Mouse (Mus musculus) midbrain, embryonic 13.5 days (tissue): ENCODE measurements around the gene 2900026A02Rik. TPM values are rescaled to one million over a fixed set of nuclear protein-coding genes. Genes with fewer than 3 reads are reported as not detected.

Experiments
- ATAC-seq: fragments of 200-750 bp; cut with Nextera tagmentation; 2 replicates; pipeline ENCODE4 v1.8.0; 2017; ENCODE audit warnings: mild to moderate bottlenecking, moderate TSS enrichment, moderate library complexity
- H3K27ac ChIP-seq: fragments of 300-500 bp; sonication (generic); 2 replicates; pipeline ENCODE4 v1.5.1; 2015; ENCODE audit warnings: inconsistent platforms, mild to moderate bottlenecking, moderate library complexity
- H3K27me3 ChIP-seq: fragments of 300-500 bp; sonication (generic); 2 replicates; pipeline ENCODE4 v1.6.1; 2015; ENCODE audit warnings: mild to moderate bottlenecking, inconsistent platforms
- H3K36me3 ChIP-seq: fragments of 300-500 bp; sonication (generic); 2 replicates; pipeline ENCODE4 v1.6.1; 2015; ENCODE audit warnings: mild to moderate bottlenecking, inconsistent platforms
- H3K4me1 ChIP-seq: fragments of 300-500 bp; sonication (generic); replicated peaks from 2 replicates; pipeline ENCODE4 v1.6.1; 2015; ENCODE audit warnings: inconsistent platforms
- H3K4me2 ChIP-seq: fragments of 300-500 bp; sonication (generic); replicated peaks from 2 replicates; pipeline ENCODE4 v1.6.1; 2015; ENCODE audit warnings: moderate library complexity, mild to moderate bottlenecking, inconsistent platforms
- H3K4me3 ChIP-seq: fragments of 300-500 bp; sonication (generic); replicated peaks from 2 replicates; pipeline ENCODE4 v1.5.1; 2015; ENCODE audit warnings: mild to moderate bottlenecking, inconsistent platforms
- H3K9ac ChIP-seq: fragments of 300-500 bp; sonication (generic); replicated peaks from 2 replicates; pipeline ENCODE4 v1.6.1; 2015; ENCODE audit warnings: mild to moderate bottlenecking, inconsistent platforms
- H3K9me3 ChIP-seq: fragments of 300-500 bp; sonication (generic); 2 replicates; pipeline ENCODE4 v1.6.1; 2016; ENCODE audit warnings: mild to moderate bottlenecking, inconsistent platforms
- WGBS: fragments of 180-500 bp; shearing (Covaris S2); methylation state at CpG from one replicate; pipeline ENCODE4 v1.1.7; 2015; 5-methylcytosine and 5-hydroxymethylcytosine counted together
- polyA plus RNA-seq: library from polyadenylated mRNA; unstranded; fragments of >200 nt; fragmentation: Nextera tagmentation; extraction: Ambion mirVana; gene quantifications from 2 replicates; pipeline ENCODE4 v1.2.1, GENCODE M21; 2015

2900026A02Rik gene
- polyA plus RNA-seq, 1 experiment from 2014 or later: 2.7 TPM

DNA sequence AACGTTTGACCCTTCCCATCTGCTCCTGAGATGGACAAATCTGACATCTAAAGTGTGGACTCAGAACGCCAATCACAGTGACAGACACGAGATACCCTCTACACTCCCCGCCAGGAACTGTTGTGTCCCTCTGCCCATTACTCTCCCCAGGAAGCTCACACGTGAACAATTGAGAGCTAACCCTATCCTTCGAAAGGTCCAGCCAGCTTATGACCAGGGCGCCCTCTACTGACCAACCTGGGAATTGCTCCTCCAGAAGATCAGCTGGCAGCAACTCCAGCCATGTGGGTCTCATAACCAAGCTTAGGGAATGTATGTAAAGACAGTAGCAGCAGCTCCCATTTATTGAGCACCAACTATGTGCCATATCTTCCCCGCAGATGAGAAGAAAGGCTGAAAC is 65.9 kb downstream of the 2900026A02Rik start:
- ATAC-seq: no peak; the same call in 1 of the 2 replicates
- Histone ChIP-seq H3K36me3 (no peaks in the 10 kb centered on the region), H3K9me3 (no peaks in the 10 kb centered on the region), H3K4me1 (peaks cover 31% of the 10 kb centered on the region), H3K4me2 (no peak overlapping the region), H3K4me3 (no peak overlapping the region), H3K9ac (no peak overlapping the region), H3K27ac (no peak overlapping the region), H3K27me3 (no peaks in the 10 kb centered on the region)
- 4% methylated on average over 8 of the region's 8 CpGs for whole genome bisulfite sequencing

GRCm38 (mm10) chr5:113154441-113154840 is 66.6 kb downstream of the 2900026A02Rik start:
- H3K9ac ChIP-seq: no peak overlapping the region
- no peaks in the 10 kb centered on the region for H3K27me3 ChIP-seq
- no peaks in the 10 kb centered on the region for H3K36me3 ChIP-seq
- no peaks in the 10 kb centered on the region for H3K9me3 ChIP-seq
- H3K27ac ChIP-seq: no peak overlapping the region
- ATAC-seq: no peak
- peaks cover 31% of the 10 kb centered on the region for H3K4me1 ChIP-seq
- 84% methylated on average over 5 of the region's 5 CpGs for WGBS
- no peak overlapping the region for H3K4me2 ChIP-seq
- H3K4me3 ChIP-seq: no peak overlapping the region

- WGBS: 83% methylated on average over 5 of the region's 5 CpGs
- ATAC-seq: no peak
- no peak overlapping the region for H3K4me3 ChIP-seq
- 0 out of 2 replicates have a peak overlapping the region, but pooled peaks have one; percentile 33 for H3K9ac ChIP-seq
- H3K27me3 ChIP-seq: no peaks in the 10 kb centered on the region
- H3K4me1 ChIP-seq: peaks cover 33% of the 10 kb centered on the region
- H3K9me3 ChIP-seq: no peaks in the 10 kb centered on the region
- H3K36me3 ChIP-seq: no peaks in the 10 kb centered on the region
- no peak overlapping the region for H3K4me2 ChIP-seq
- H3K27ac ChIP-seq: 0 out of 2 replicates have a peak overlapping the region, but pooled peaks have one; percentile 31
These were observed 67.6 kb downstream of the 2900026A02Rik start for GRCm38 (mm10) chr5:113153508-113153830.

DNA sequence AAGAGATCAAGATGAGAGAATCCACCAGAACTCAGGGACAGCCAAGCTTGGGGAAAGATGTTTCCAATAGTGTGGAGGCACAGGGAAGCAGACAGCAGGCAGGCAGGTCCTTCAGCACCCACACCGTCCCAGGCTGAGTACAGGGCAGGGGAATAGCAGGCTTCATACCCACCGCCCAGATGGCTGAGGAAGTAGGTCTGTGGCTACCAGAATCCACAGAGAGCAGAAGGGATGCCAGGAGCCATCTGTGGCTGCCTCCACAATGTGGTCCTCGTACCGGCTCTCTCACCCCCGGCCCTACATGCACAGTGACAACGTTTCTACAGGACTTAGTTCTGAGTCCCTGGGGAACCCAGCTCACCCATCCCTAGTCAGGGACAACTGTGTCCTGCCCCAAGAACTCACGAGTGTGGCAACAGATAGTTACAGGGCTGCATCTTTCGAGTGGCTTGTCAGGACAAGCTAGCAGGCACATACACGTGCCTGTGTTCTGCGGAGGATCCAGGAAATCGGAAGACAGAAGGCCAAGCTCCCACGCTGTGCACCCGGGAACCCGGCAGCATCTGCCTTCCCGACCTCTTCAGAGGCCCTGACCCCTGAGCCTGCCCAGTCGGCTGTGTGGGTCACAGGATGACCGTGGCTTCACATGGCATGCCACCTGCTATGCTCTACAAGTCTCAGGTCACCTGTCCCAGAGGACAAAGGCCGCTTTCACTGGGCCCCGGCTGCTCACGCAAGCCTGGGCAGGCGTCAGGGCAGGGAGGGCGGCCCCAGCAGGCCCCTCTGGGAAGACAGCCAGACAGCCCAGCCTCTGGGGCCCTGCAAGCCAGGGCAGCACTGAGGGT is 68.2 kb downstream of the 2900026A02Rik start:
- no peak overlapping the region for H3K4me3 ChIP-seq
- H3K9ac ChIP-seq: 0 out of 2 replicates have a peak overlapping the region, but pooled peaks have one; percentile 33
- no peak for ATAC-seq
- H3K36me3 ChIP-seq: no peaks in the 10 kb centered on the region
- H3K4me1 ChIP-seq: peaks cover 35% of the 10 kb centered on the region
- H3K27ac ChIP-seq: 0 out of 2 replicates have a peak overlapping the region, but pooled peaks have one; percentile 31
- H3K9me3 ChIP-seq: no peaks in the 10 kb centered on the region
- no peaks in the 10 kb centered on the region for H3K27me3 ChIP-seq
- H3K4me2 ChIP-seq: no peak overlapping the region
- 58% methylated on average over 22 of the region's 22 CpGs for WGBS

GRCm38 (mm10) chr5:113151554-113152103 is 69.4 kb downstream of the 2900026A02Rik start:
- peak; percentile 19; the same call in 1 of the 2 replicates for ATAC-seq
- H3K36me3 ChIP-seq: no peaks in the 10 kb centered on the region
- no peak overlapping the region; the same call in 1 of the 2 replicates for H3K9ac ChIP-seq
- no peaks in the 10 kb centered on the region for H3K9me3 ChIP-seq
- no peaks in the 10 kb centered on the region for H3K27me3 ChIP-seq
- peaks cover 35% of the 10 kb centered on the region for H3K4me1 ChIP-seq
- WGBS: 44% methylated on average over 11 of the region's 11 CpGs
- no peak overlapping the region for H3K4me2 ChIP-seq
- no peak overlapping the region for H3K4me3 ChIP-seq
- peak overlapping the region; percentile 54 for H3K27ac ChIP-seq

GRCm38 (mm10) chr5:113150871-113151553 is 70.0 kb downstream of the 2900026A02Rik start:
- Histone ChIP-seq H3K9me3 (no peaks in the 10 kb centered on the region), H3K4me2 (no peak overlapping the region), H3K4me3 (no peak overlapping the region), H3K36me3 (no peaks in the 10 kb centered on the region), H3K27ac (peak overlapping the region; percentile 54), H3K4me1 (peaks cover 35% of the 10 kb centered on the region), H3K9ac (no peak overlapping the region; the same call in 1 of the 2 replicates), H3K27me3 (no peaks in the 10 kb centered on the region)
- WGBS: 72% methylated on average over 9 of the region's 9 CpGs
- ATAC-seq: no peak

- peaks cover 41% of the 10 kb centered on the region for H3K4me1 ChIP-seq
- no peaks in the 10 kb centered on the region for H3K36me3 ChIP-seq
- H3K4me2 ChIP-seq: no peak overlapping the region
- H3K4me3 ChIP-seq: no peak overlapping the region
- H3K27me3 ChIP-seq: no peaks in the 10 kb centered on the region
- no peak for ATAC-seq
- H3K9me3 ChIP-seq: no peaks in the 10 kb centered on the region
- 69% methylated on average over 7 of the region's 7 CpGs for whole genome bisulfite sequencing
- H3K9ac ChIP-seq: no peak overlapping the region
- H3K27ac ChIP-seq: no peak overlapping the region
These were observed 72.0 kb downstream of the 2900026A02Rik start for GRCm38 (mm10) chr5:113149052-113149451.

DNA sequence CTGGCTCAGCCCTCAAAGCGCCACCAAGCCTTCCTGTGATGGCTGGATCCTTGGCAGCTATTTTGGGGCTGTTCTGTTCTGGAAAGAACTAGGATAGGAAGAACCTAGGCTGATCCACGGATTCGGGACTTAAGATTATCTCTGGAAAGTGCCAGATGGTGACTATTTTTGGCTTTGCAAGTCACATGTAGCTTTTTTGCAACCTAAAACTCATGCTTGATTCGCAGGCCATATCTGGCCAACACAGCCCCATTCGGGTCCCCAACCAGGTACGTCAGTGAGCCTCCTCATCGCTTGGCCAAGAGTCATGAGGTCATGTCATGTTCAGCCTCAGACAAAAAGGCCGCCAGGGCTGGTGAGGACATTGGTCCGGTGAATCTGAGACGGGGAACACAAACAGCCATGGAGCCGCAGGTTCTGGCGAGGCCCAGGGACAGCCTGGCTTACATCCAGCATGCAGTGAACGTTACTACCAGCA is 73.0 kb downstream of the 2900026A02Rik start:
- no peaks in the 10 kb centered on the region for H3K27me3 ChIP-seq
- H3K4me2 ChIP-seq: no peak overlapping the region
- no peak overlapping the region for H3K4me3 ChIP-seq
- ATAC-seq: no peak
- H3K9me3 ChIP-seq: no peaks in the 10 kb centered on the region
- WGBS: 88% methylated on average over 13 of the region's 13 CpGs
- no peak overlapping the region for H3K27ac ChIP-seq
- H3K36me3 ChIP-seq: no peaks in the 10 kb centered on the region
- H3K9ac ChIP-seq: no peak overlapping the region
- peaks cover 35% of the 10 kb centered on the region for H3K4me1 ChIP-seq

- Histone ChIP-seq H3K4me3 (no peak overlapping the region), H3K9me3 (no peaks in the 10 kb centered on the region), H3K36me3 (no peaks in the 10 kb centered on the region), H3K27ac (no peak overlapping the region), H3K4me1 (peaks cover 29% of the 10 kb centered on the region), H3K9ac (no peak overlapping the region), H3K4me2 (no peak overlapping the region), H3K27me3 (no peaks in the 10 kb centered on the region)
- ATAC-seq: no peak
- WGBS: 79% methylated on average over 2 of the region's 2 CpGs
These were observed 74.4 kb downstream of the 2900026A02Rik start for GRCm38 (mm10) chr5:113146656-113147055.

DNA sequence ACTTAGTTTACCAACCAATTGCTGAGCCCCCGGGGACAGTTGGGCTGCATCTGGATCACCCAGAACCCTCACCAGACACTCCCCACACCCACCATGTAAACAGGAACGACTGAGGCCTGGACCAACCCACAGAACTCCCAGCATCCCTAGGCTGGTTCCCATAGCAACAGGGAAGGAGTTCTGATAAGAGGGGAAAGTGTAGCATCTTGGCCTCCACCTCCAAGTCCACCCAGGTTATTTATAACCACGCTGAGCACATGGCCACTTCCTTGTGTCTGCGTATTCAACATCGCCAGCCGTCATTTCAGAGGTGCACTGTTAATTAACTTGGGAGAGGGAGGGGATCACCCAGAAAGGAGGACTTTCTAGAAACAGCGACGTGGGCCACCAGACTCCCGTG is 75.9 kb downstream of the 2900026A02Rik start:
- Histone ChIP-seq H3K4me1 (peaks cover 20% of the 10 kb centered on the region), H3K36me3 (no peaks in the 10 kb centered on the region), H3K27ac (peak overlapping the region; percentile 53), H3K4me2 (no peak overlapping the region), H3K4me3 (no peak overlapping the region), H3K27me3 (no peaks in the 10 kb centered on the region), H3K9me3 (0 out of 2 replicates have a peak, but pooled peaks cover 4% of the 10 kb centered on the region), H3K9ac (no peak overlapping the region)
- 62% methylated on average over 9 of the region's 9 CpGs for WGBS
- ATAC-seq: no peak

- 68% methylated on average over 11 of the region's 11 CpGs for WGBS
- no peak for ATAC-seq
- Histone ChIP-seq H3K27me3 (peaks cover 17% of the 10 kb centered on the region), H3K4me3 (no peak overlapping the region), H3K4me2 (no peak overlapping the region), H3K27ac (no peak overlapping the region), H3K9ac (no peak overlapping the region), H3K36me3 (no peaks in the 10 kb centered on the region), H3K9me3 (0 out of 2 replicates have a peak, but pooled peaks cover 4% of the 10 kb centered on the region), H3K4me1 (peaks cover 26% of the 10 kb centered on the region)
These were observed 78.5 kb downstream of the 2900026A02Rik start for GRCm38 (mm10) chr5:113142486-113142885.

- Histone ChIP-seq H3K9me3 (0 out of 2 replicates have a peak, but pooled peaks cover 4% of the 10 kb centered on the region), H3K27me3 (peaks cover 22% of the 10 kb centered on the region), H3K9ac (no peak overlapping the region), H3K27ac (no peak overlapping the region), H3K4me2 (no peak overlapping the region), H3K4me3 (no peak overlapping the region), H3K4me1 (peaks cover 29% of the 10 kb centered on the region), H3K36me3 (no peaks in the 10 kb centered on the region)
- WGBS: 94% methylated on average over 5 of the region's 5 CpGs
- ATAC-seq: no peak
These were observed 79.0 kb downstream of the 2900026A02Rik start for GRCm38 (mm10) chr5:113142018-113142417.
